Mouse (Mus musculus) midbrain, embryonic 10.5 days (tissue): ENCODE measurements around the gene Elovl6. TPM values are rescaled to one million over a fixed set of nuclear protein-coding genes. Genes with fewer than 3 reads are reported as not detected.

Experiments used
- DNase-seq: peaks from one replicate; pipeline ENCODE4 v3.0.0-alpha.2; 2017; ENCODE audit warnings: low spot score
- H3K27ac ChIP-seq: fragments of 300-500 bp; sonication (generic); replicated peaks from 2 replicates; pipeline ENCODE4 v1.5.1; 2016; ENCODE audit warnings: mild to moderate bottlenecking
- H3K27me3 ChIP-seq: fragments of 300-500 bp; sonication (generic); 2 replicates; pipeline ENCODE4 v1.6.1; 2016; ENCODE audit warnings: low read depth, mild to moderate bottlenecking; ENCODE audit not compliant: poor library complexity, severe bottlenecking
- H3K36me3 ChIP-seq: fragments of 300-500 bp; sonication (generic); 2 replicates; pipeline ENCODE4 v1.6.1; 2016; ENCODE audit warnings: mild to moderate bottlenecking, moderate library complexity
- H3K4me1 ChIP-seq: fragments of 300-500 bp; sonication (generic); 2 replicates; pipeline ENCODE4 v1.6.1; 2016
- H3K4me3 ChIP-seq: fragments of 300-500 bp; sonication (generic); 2 replicates; pipeline ENCODE4 v1.5.1; 2016; ENCODE audit warnings: mild to moderate bottlenecking, moderate library complexity
- H3K9me3 ChIP-seq: fragments of 300-500 bp; sonication (generic); replicated peaks from 2 replicates; pipeline ENCODE4 v1.6.1; 2016; ENCODE audit warnings: mild to moderate bottlenecking
- WGBS: fragments of 180-500 bp; shearing (Covaris S2); methylation state at CpG from one replicate; pipeline ENCODE4 v1.1.7; 2016; 5-methylcytosine and 5-hydroxymethylcytosine counted together
- polyA plus RNA-seq: library from polyadenylated mRNA; unstranded; fragments of >200 nt; fragmentation: Nextera tagmentation; extraction: Ambion mirVana; gene quantifications from 2 replicates; pipeline ENCODE4 v1.2.1, GENCODE M21; 2016

Elovl6 gene
- polyA plus RNA-seq, 1 experiment from 2014 or later, result 39.5 TPM

GRCm38 (mm10) chr3:129529311-129529710, 2.8 kb upstream of the Elovl6 start:
- H3K36me3 ChIP-seq, result no peaks in the 10 kb centered on the region
- H3K27me3 ChIP-seq, result no peaks in the 10 kb centered on the region
- no peak for DNase-seq
- peaks cover 12% of the 10 kb centered on the region for H3K4me1 ChIP-seq
- H3K4me3 ChIP-seq, result no peak overlapping the region
- no peak overlapping the region for H3K27ac ChIP-seq
- H3K9me3 ChIP-seq, result no peaks in the 10 kb centered on the region
- 50% methylated on average over 3 of the region's 3 CpGs for WGBS

- H3K9me3 ChIP-seq, result no peaks in the 10 kb centered on the region
- H3K27me3 ChIP-seq, result no peaks in the 10 kb centered on the region
- H3K27ac ChIP-seq, result no peak overlapping the region
- no peaks in the 10 kb centered on the region for H3K36me3 ChIP-seq
- H3K4me1 ChIP-seq, result peaks cover 23% of the 10 kb centered on the region
- WGBS, result 95% methylated on average over 6 of the region's 6 CpGs
- DNase-seq, result no peak
- H3K4me3 ChIP-seq, result no peak overlapping the region
These were observed 1.7 kb upstream of the Elovl6 start for GRCm38 (mm10) chr3:129530461-129530860.

GRCm38 (mm10) chr3:129532865-129533742, 949 bp downstream of the Elovl6 start:
- H3K27me3 ChIP-seq, result no peaks in the 10 kb centered on the region
- H3K9me3 ChIP-seq, result no peaks in the 10 kb centered on the region
- H3K4me3 ChIP-seq, result peak overlapping the region; percentile 91
- H3K27ac ChIP-seq, result peak overlapping the region; percentile 100
- no peaks in the 10 kb centered on the region for H3K36me3 ChIP-seq
- peaks cover 48% of the 10 kb centered on the region for H3K4me1 ChIP-seq
- peak; percentile 62 for DNase-seq
- WGBS, result under 1% methylated on average over 40 of the region's 40 CpGs

GRCm38 (mm10) chr3:129533743-129534530, 1.8 kb downstream of the Elovl6 start:
- under 1% methylated on average over 72 of the region's 74 CpGs for WGBS
- H3K27ac ChIP-seq, result peak overlapping the region; percentile 100
- no peaks in the 10 kb centered on the region for H3K36me3 ChIP-seq
- no peaks in the 10 kb centered on the region for H3K9me3 ChIP-seq
- no peaks in the 10 kb centered on the region for H3K27me3 ChIP-seq
- H3K4me1 ChIP-seq, result peaks cover 56% of the 10 kb centered on the region
- peak; percentile 81 for DNase-seq
- H3K4me3 ChIP-seq, result peak overlapping the region; percentile 91

- H3K4me3 ChIP-seq, result peak overlapping the region; percentile 91
- peaks cover 59% of the 10 kb centered on the region for H3K4me1 ChIP-seq
- H3K36me3 ChIP-seq, result peaks cover 11% of the 10 kb centered on the region
- H3K27me3 ChIP-seq, result no peaks in the 10 kb centered on the region
- 35% methylated on average over 6 of the region's 6 CpGs for WGBS
- H3K27ac ChIP-seq, result peak overlapping the region; percentile 100
- H3K9me3 ChIP-seq, result no peaks in the 10 kb centered on the region
- DNase-seq, result peak; percentile 12
These were observed 3.3 kb downstream of the Elovl6 start for GRCm38 (mm10) chr3:129535444-129535843.

- 1% methylated on average over 11 of the region's 11 CpGs for WGBS
These were observed 4.0 kb downstream of the Elovl6 start for GRCm38 (mm10) chr3:129536109-129536508.

GRCm38 (mm10) chr3:129537954-129538353, 5.8 kb downstream of the Elovl6 start:
- DNase-seq, result no peak
- H3K4me3 ChIP-seq, result no peak overlapping the region
- peaks cover 53% of the 10 kb centered on the region for H3K4me1 ChIP-seq
- WGBS, result 55% methylated on average over 5 of the region's 5 CpGs
- no peaks in the 10 kb centered on the region for H3K27me3 ChIP-seq
- H3K36me3 ChIP-seq, result peaks cover 37% of the 10 kb centered on the region
- H3K9me3 ChIP-seq, result peaks cover under 1% of the 10 kb centered on the region; the same call in 1 of the 2 replicates
- H3K27ac ChIP-seq, result peak overlapping the region; percentile 100

More at GRCm38 (mm10) chr3:129536109-129536508, 4.0 kb downstream of the Elovl6 start:
- Histone ChIP-seq H3K4me1 (peaks cover 59% of the 10 kb centered on the region), H3K4me3 (peak overlapping the region; percentile 91), H3K9me3 (no peaks in the 10 kb centered on the region), H3K27me3 (no peaks in the 10 kb centered on the region), H3K27ac (peak overlapping the region; percentile 100), H3K36me3 (peaks cover 18% of the 10 kb centered on the region)
- peak; percentile 87 for DNase-seq

GRCm38 (mm10) chr3:129540882-129541281, 8.7 kb downstream of the Elovl6 start:
- H3K9me3 ChIP-seq, result peaks cover 12% of the 10 kb centered on the region; the same call in 1 of the 2 replicates
- H3K4me3 ChIP-seq, result no peak overlapping the region
- WGBS, result 93% methylated on average over 2 of the region's 2 CpGs
- H3K27ac ChIP-seq, result no peak overlapping the region
- peaks cover 62% of the 10 kb centered on the region for H3K36me3 ChIP-seq
- no peak for DNase-seq
- H3K27me3 ChIP-seq, result no peaks in the 10 kb centered on the region
- H3K4me1 ChIP-seq, result peaks cover 34% of the 10 kb centered on the region

GRCm38 (mm10) chr3:129541456-129541855, 9.3 kb downstream of the Elovl6 start:
- H3K36me3 ChIP-seq, result peaks cover 63% of the 10 kb centered on the region

GRCm38 (mm10) chr3:129543376-129543775, 11.2 kb downstream of the Elovl6 start:
- H3K9me3 ChIP-seq, result peaks cover 12% of the 10 kb centered on the region; the same call in 1 of the 2 replicates
- 93% methylated on average over 3 of the region's 3 CpGs for WGBS
- H3K27ac ChIP-seq, result no peak overlapping the region
- H3K4me1 ChIP-seq, result peaks cover 30% of the 10 kb centered on the region
- no peak for DNase-seq
- H3K4me3 ChIP-seq, result no peak overlapping the region
- H3K27me3 ChIP-seq, result no peaks in the 10 kb centered on the region
- H3K36me3 ChIP-seq, result peaks cover 63% of the 10 kb centered on the region

More at GRCm38 (mm10) chr3:129541456-129541855, 9.3 kb downstream of the Elovl6 start:
- no peak for DNase-seq
- H3K27me3 ChIP-seq, result no peaks in the 10 kb centered on the region
- H3K27ac ChIP-seq, result no peak overlapping the region
- H3K9me3 ChIP-seq, result peaks cover 12% of the 10 kb centered on the region; the same call in 1 of the 2 replicates
- WGBS, result 96% methylated on average over 11 of the region's 11 CpGs
- no peak overlapping the region for H3K4me3 ChIP-seq
- H3K4me1 ChIP-seq, result peaks cover 34% of the 10 kb centered on the region

GRCm38 (mm10) chr3:129544217-129544616, 12.1 kb downstream of the Elovl6 start:
- 95% methylated on average over 1 of the region's 1 CpGs for WGBS

GRCm38 (mm10) chr3:129545228-129545627, 13.1 kb downstream of the Elovl6 start:
- Histone ChIP-seq H3K27ac (no peak overlapping the region), H3K36me3 (peaks cover 54% of the 10 kb centered on the region), H3K4me3 (no peak overlapping the region), H3K9me3 (peaks cover 12% of the 10 kb centered on the region; the same call in 1 of the 2 replicates), H3K4me1 (peaks cover 38% of the 10 kb centered on the region), H3K27me3 (no peaks in the 10 kb centered on the region)
- DNase-seq, result no peak
- WGBS, result 87% methylated on average over 1 of the region's 1 CpGs

More at GRCm38 (mm10) chr3:129544217-129544616, 12.1 kb downstream of the Elovl6 start:
- no peak for DNase-seq
- Histone ChIP-seq H3K27me3 (no peaks in the 10 kb centered on the region), H3K4me1 (peaks cover 30% of the 10 kb centered on the region), H3K36me3 (peaks cover 63% of the 10 kb centered on the region), H3K27ac (no peak overlapping the region), H3K4me3 (no peak overlapping the region), H3K9me3 (peaks cover 12% of the 10 kb centered on the region; the same call in 1 of the 2 replicates)
